Mouse (Mus musculus) left cerebral cortex, adult 6 months (tissue): ENCODE data around the gene Tex11. TPM values are rescaled to one million over a fixed set of nuclear protein-coding genes. Genes with fewer than 3 reads are reported as not detected.

Experiments
- long read RNA-seq, 2 experiments: library from polyadenylated mRNA; unstranded; transcript quantifications; one replicate each; pipeline ENCODE4 v2.0.0; 2019 to 2020
- polyA plus RNA-seq: library from polyadenylated mRNA; unstranded; fragments of <200 nt; fragmentation: Nextera tagmentation; gene quantifications from 2 replicates; pipeline ENCODE4 v1.2.3, GENCODE M21; 2021

Tex11 gene
- polyA plus RNA-seq = 0.10 and 0.11 TPM in 2 replicates
- long read RNA-seq, experiment 1, partial matches to known transcripts = 0 of 3 reads
- long read RNA-seq, experiment 1, other reads (novel, unspliced or antisense) = 3 of 3 reads
- long read RNA-seq, experiment 2, partial matches to known transcripts = 0 of 1 reads
- long read RNA-seq, experiment 2, other reads (novel, unspliced or antisense) = 1 of 1 reads

DNA sequence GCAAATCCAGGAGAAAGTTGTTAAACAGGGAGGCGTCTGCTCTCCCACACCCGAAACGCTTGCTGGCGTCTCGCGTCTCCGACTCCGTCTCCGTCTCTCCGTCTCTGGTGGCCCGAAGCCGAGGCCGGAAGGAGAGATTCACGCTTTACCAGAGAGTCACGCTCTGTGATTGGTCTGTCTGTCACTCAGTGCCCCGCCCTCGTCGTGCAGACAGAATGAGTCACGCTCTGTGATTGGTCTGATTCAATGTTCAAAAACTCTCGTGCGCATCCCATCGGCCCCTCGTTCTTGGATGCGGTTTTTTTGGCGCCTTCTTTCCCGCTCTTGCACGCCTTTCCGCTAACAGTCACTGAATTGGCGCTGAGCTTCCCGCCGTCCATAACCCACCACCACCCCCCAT lies at the start of gene Tex11:
Gene Tex11 (minus strand): TSS at position 127 of the 400 bp plus-strand sequence.

DNA sequence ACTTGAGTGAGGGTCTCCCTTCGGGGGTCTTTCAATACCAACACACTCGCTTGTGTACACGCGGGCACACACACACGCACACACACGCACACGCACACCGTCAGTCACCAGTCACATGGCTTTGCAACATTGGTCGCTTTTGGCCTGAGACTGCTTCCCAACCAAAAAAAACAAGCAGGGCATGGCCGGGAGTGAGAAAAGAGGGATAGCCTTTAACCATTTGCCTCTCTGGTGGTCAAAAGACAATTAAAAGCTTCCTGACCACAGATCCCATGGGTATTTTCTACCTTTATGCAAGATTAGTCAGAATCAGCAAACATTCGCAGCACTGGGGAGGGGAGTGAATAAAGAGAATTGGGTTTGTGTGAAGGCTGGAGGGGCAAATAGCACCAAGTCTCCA lies 26.5 kb upstream of the Tex11 start, which contains the start of gene Slc7a3:
Gene Slc7a3 (minus strand): TSS at position 101 of the 400 bp plus-strand sequence.

Other genes with a start within 250 kb of the Tex11 start
- gene Slc7a3, start 26.4 kb upstream of the Tex11 start, polyA plus RNA-seq = 8.1 and 10.4 TPM in 2 replicates
- gene Snx12, start 162.9 kb upstream of the Tex11 start, polyA plus RNA-seq = 33.6 and 36.7 TPM in 2 replicates
- 0.30 and 0.69 TPM in 2 replicates for gene Foxo4, start 194.9 kb upstream of the Tex11 start, polyA plus RNA-seq
- gene Gm614, start 204.3 kb upstream of the Tex11 start, polyA plus RNA-seq = not detected in 2 replicates
- 1.4 and 1.5 TPM in 2 replicates for gene Il2rg, start 208.6 kb upstream of the Tex11 start, polyA plus RNA-seq
- not detected in 2 replicates for gene Gm20489, start 209.4 kb upstream of the Tex11 start, polyA plus RNA-seq
- gene Med12, start 214.4 kb upstream of the Tex11 start, polyA plus RNA-seq = 2.8 and 3.1 TPM in 2 replicates
- gene Nlgn3, start 239.5 kb upstream of the Tex11 start, polyA plus RNA-seq = 76.6 and 95.6 TPM in 2 replicates